In genomic region chr11:72576111-72576465, GRCm38 (mm10) we compare ENCODE assay signal across 8 mouse cellular contexts. TPM values are rescaled to one million over a fixed set of nuclear protein-coding genes. Genes with fewer than 3 reads are reported as not detected.
A peak's percentile ranks its signal among the peaks of the same experiment; 100 is the strongest.
DNase-seq lines count a peak whose midpoint lies in the region; ATAC-seq and TF ChIP-seq lines count a peak whose summit lies in the region.

No protein-coding gene starts in this region.

- DNase-seq in adrenal gland, postnatal 36 days: peak; percentile 12 to 22
- DNase-seq in adrenal gland, postnatal 4 days (ENCODE audit: low spot score in 2 of 2): no peak
- DNase-seq in lung, postnatal 25 days (ENCODE audit: low spot score): no peak
- no peak for DNase-seq in adipocyte (ENCODE audit: low spot score)
- no peak for DNase-seq in thymus, adult 18-20 months

- no peak for TF ChIP-seq POLR2A in small intestine, adult 2 months (IDR thresholded peaks at IDR 0.05; ENCODE audit: low read depth, low read length)

- ATAC-seq in lung, embryonic 15.5 days (ENCODE audit: borderline replicate concordance, extremely low read depth, low FRiP score, low TSS enrichment): no peak
- peak; percentile 34; the same call in 1 of the 2 replicates for ATAC-seq in intestine, postnatal 0 days

- H3K36me3 ChIP-seq in lung, embryonic 15.5 days: no peaks in the 10 kb centered on the region
- no peaks in the 10 kb centered on the region for H3K36me3 ChIP-seq in intestine, postnatal 0 days (ENCODE audit: control insufficient read depth, insufficient read depth)
- H3K36me3 ChIP-seq in small intestine, adult 2 months (ENCODE audit: control insufficient read depth, insufficient read depth, low read length): no peaks in the 10 kb centered on the region

- H3K9ac ChIP-seq in lung, embryonic 15.5 days: no peak overlapping the region
- H3K9ac ChIP-seq in intestine, postnatal 0 days (ENCODE audit: low read depth, low read length): peak overlapping the region; percentile 26

- TF ChIP-seq CTCF in intestine, postnatal 0 days (IDR thresholded peaks at IDR 0.05; ENCODE audit: low read depth): no peak
- TF ChIP-seq CTCF in small intestine, adult 2 months (IDR thresholded peaks at IDR 0.05; ENCODE audit: extremely low read depth, insufficient read length, insufficient replicate concordance, low read depth, low read length): no peak

- no peak overlapping the region for H3K27ac ChIP-seq in lung, embryonic 15.5 days
- H3K27ac ChIP-seq in intestine, postnatal 0 days (ENCODE audit: low read depth, low read length): no peak overlapping the region
- H3K27ac ChIP-seq in small intestine, adult 2 months (ENCODE audit: insufficient read depth, low read depth, low read length): no peak overlapping the region

- H3K4me1 ChIP-seq in lung, embryonic 15.5 days: peaks cover 12% of the 10 kb centered on the region
- no peaks in the 10 kb centered on the region for H3K4me1 ChIP-seq in intestine, postnatal 0 days (replicated peaks; ENCODE audit: control insufficient read depth, insufficient read depth, low read length)
- H3K4me1 ChIP-seq in small intestine, adult 2 months (ENCODE audit: control insufficient read depth, insufficient read depth, insufficient read length, low read length): no peaks in the 10 kb centered on the region

- WGBS in lung, embryonic 15.5 days: 28% methylated on average over 7 of the region's 7 CpGs
- 30% methylated on average over 7 of the region's 7 CpGs for WGBS in intestine, postnatal 0 days
- 22% methylated on average over 7 of the region's 7 CpGs for WGBS in small intestine, adult 2 months

- H3K4me2 ChIP-seq in lung, embryonic 15.5 days: peak overlapping the region; percentile 61
- peak overlapping the region; percentile 73 for H3K4me2 ChIP-seq in intestine, postnatal 0 days (replicated peaks; ENCODE audit: low read depth)

- no peaks in the 10 kb centered on the region for H3K9me3 ChIP-seq in lung, embryonic 15.5 days
- no peaks in the 10 kb centered on the region for H3K9me3 ChIP-seq in intestine, postnatal 0 days (ENCODE audit: control insufficient read depth)

- no peaks in the 10 kb centered on the region for H3K27me3 ChIP-seq in lung, embryonic 15.5 days
- no peaks in the 10 kb centered on the region for H3K27me3 ChIP-seq in intestine, postnatal 0 days (replicated peaks; ENCODE audit: control insufficient read depth, insufficient read depth, low read length)
- no peaks in the 10 kb centered on the region for H3K27me3 ChIP-seq in small intestine, adult 2 months (ENCODE audit: control insufficient read depth, insufficient read depth, low read length)

- H3K4me3 ChIP-seq in lung, embryonic 15.5 days: peak overlapping the region; percentile 32
- H3K4me3 ChIP-seq in intestine, postnatal 0 days (ENCODE audit: low read depth, low read length): peak overlapping the region; percentile 39
- H3K4me3 ChIP-seq in small intestine, adult 2 months (ENCODE audit: low read depth, low read length): peak overlapping the region; percentile 53

RNA-seq across cellular contexts. Expression of gene Spns3, which starts 25.8 kb away (rescaled TPM):
- total RNA-seq in adrenal gland, postnatal 36 days (2021): under 1 TPM; 0.13 to 0.23 TPM
- under 1 TPM; 0.45 to 0.50 TPM for total RNA-seq in adrenal gland, postnatal 4 days (2021)
- polyA plus RNA-seq in lung, embryonic 15.5 days (2015; fragmentation: Nextera tagmentation; extraction: Ambion mirVana): 0.18 and 0.22 TPM in 2 replicates
- 11.1 and 12.2 TPM in 2 replicates for polyA plus RNA-seq in intestine, postnatal 0 days (2015; fragmentation: Nextera tagmentation; extraction: Ambion mirVana)
- 2.2 and 8.5 TPM in 2 replicates for polyA plus RNA-seq in small intestine, adult 2 months (2012; rRNA removed)

RNA-seq across cellular contexts. Expression of gene Ube2g1, which starts 31.0 kb away (rescaled TPM):
- total RNA-seq in adrenal gland, postnatal 36 days (2021): 10 to 100 TPM; 42.6 to 48.7 TPM
- 10 to 100 TPM; 47.0 to 48.1 TPM for total RNA-seq in adrenal gland, postnatal 4 days (2021)
- 67.9 and 69.2 TPM in 2 replicates for polyA plus RNA-seq in lung, embryonic 15.5 days (2015; fragmentation: Nextera tagmentation; extraction: Ambion mirVana)
- 34.2 and 36.2 TPM in 2 replicates for polyA plus RNA-seq in intestine, postnatal 0 days (2015; fragmentation: Nextera tagmentation; extraction: Ambion mirVana)
- polyA plus RNA-seq in small intestine, adult 2 months (2012; rRNA removed): 5.9 and 8.9 TPM in 2 replicates

Comparison
In these comparisons a context has a peak if more than half of its experiments do, and no peak if none do; other contexts are left out.
1. DNase-seq: peak in adrenal gland, postnatal 36 days (2 of 2); none in adrenal gland, postnatal 4 days (0 of 2), lung, postnatal 25 days (single experiment), adipocyte (single experiment) and thymus, adult 18-20 months (0 of 2).
2. Peak in every context shown above with its lines, with median percentiles within 50 percentile points of each other: H3K4me3 ChIP-seq.